Mouse (Mus musculus) cerebellum, adult 2 months (tissue): Measurements from ENCODE around the gene Gm3696. TPM values are rescaled to one million over a fixed set of nuclear protein-coding genes. Genes with fewer than 3 reads are reported as not detected.
"Not testable (repeated sequence)": the region's sequence is repeated elsewhere in the genome, so short reads cannot be mapped to it uniquely, and the experiment has no call there.

Experiments used
- DNase-seq, 2 experiments: peaks; one replicate each; pipeline ENCODE4 v3.0.0; 2021
- H3K27ac ChIP-seq: fragments of 200-500 bp; 2 replicates; pipeline ENCODE4 v1.5.1; 2012; ENCODE audit warnings: low read length, control low read depth, inconsistent platforms; ENCODE audit not compliant: insufficient read depth
- H3K27me3 ChIP-seq: fragments of 200-500 bp; 2 replicates; pipeline ENCODE4 v1.6.1; 2012; ENCODE audit warnings: inconsistent platforms, mild to moderate bottlenecking, low read length, moderate library complexity; ENCODE audit not compliant: control insufficient read depth, insufficient read depth
- H3K4me1 ChIP-seq: fragments of 200-500 bp; 2 replicates; pipeline ENCODE4 v1.6.1; 2011; ENCODE audit warnings: low read length; ENCODE audit not compliant: control insufficient read depth, insufficient read depth
- H3K4me3 ChIP-seq: fragments of 200-500 bp; replicated peaks from 2 replicates; pipeline ENCODE3; 2011; ENCODE audit warnings: mild to moderate bottlenecking, low read depth, low read length, control low read depth; ENCODE audit not compliant: insufficient read depth
- WGBS: fragments of 180-500 bp; shearing (Covaris S2); methylation state at CpG from one replicate; pipeline ENCODE4 v1.1.7; 2018; 5-methylcytosine and 5-hydroxymethylcytosine counted together
- polyA plus RNA-seq: library from polyadenylated mRNA; depleted of rRNA; stranded (reverse); fragments of >200 nt; gene quantifications from 2 replicates; pipeline ENCODE4 v1.2.3, GENCODE M21; 2012; rRNA removed

Gm3696 gene
- polyA plus RNA-seq, result 1.4 and 2.4 TPM in 2 replicates

GRCm38 (mm10) chr14:7100521-7100920, at the start of gene Gm3696:
Gm3696 (minus strand) TSS chr14:7100621.
- DNase-seq, H3K27ac ChIP-seq, H3K27me3 ChIP-seq, H3K4me1 ChIP-seq, H3K4me3 ChIP-seq: not testable (repeated sequence)
- 73% methylated on average over 1 of the region's 3 CpGs for WGBS

GRCm38 (mm10) chr14:7125312-7125711, 24.9 kb upstream of the Gm3696 start, which contains the start of gene Gm6676:
Gm6676 (minus strand) TSS chr14:7125412.
- not testable (repeated sequence) for H3K4me1 ChIP-seq

GRCm38 (mm10) chr14:7105124-7105802, 4.8 kb upstream of the Gm3696 start:
- not testable (repeated sequence) for H3K27me3 ChIP-seq, H3K4me1 ChIP-seq, H3K4me3 ChIP-seq, H3K27ac ChIP-seq
- peak; percentile 0 to 4 for DNase-seq
- 2% methylated on average over 7 of the region's 54 CpGs for WGBS

More at GRCm38 (mm10) chr14:7125312-7125711, 24.9 kb upstream of the Gm3696 start, which contains the start of gene Gm6676:
- not testable (repeated sequence) for DNase-seq, H3K27me3 ChIP-seq, H3K4me3 ChIP-seq, H3K27ac ChIP-seq
- no CpG with 5 or more reads among the region's 2 CpGs for WGBS

- H3K4me3 ChIP-seq, H3K4me1 ChIP-seq, H3K27me3 ChIP-seq, H3K27ac ChIP-seq, DNase-seq: not testable (repeated sequence)
- WGBS, result no CpG with 5 or more reads among the region's 2 CpGs
Measured at GRCm38 (mm10) chr14:7044870-7045269, 55.6 kb downstream of the Gm3696 start, which contains the start of gene Gm3685. Gm3685 (minus strand) TSS chr14:7044970.

Other genes starting within 250 kb of the Gm3696 start
- 2.2 and 3.0 TPM in 2 replicates for gene Gm3667, start 210.7 kb downstream of the Gm3696 start, polyA plus RNA-seq
- not detected in 2 replicates for gene Gm6356, start 126.8 kb downstream of the Gm3696 start, polyA plus RNA-seq
- gene Gm10406, start 73.2 kb downstream of the Gm3696 start, polyA plus RNA-seq, result 0.67 and 0.88 TPM in 2 replicates
- gene Gm3685, start 55.7 kb downstream of the Gm3696 start, polyA plus RNA-seq, result not detected in 2 replicates
- gene Gm6676, start 24.8 kb upstream of the Gm3696 start, polyA plus RNA-seq, result not detected in 2 replicates
- gene Gm3512, start 73.9 kb upstream of the Gm3696 start, polyA plus RNA-seq, result 1.7 TPM in 2 replicates
- gene Gm16434, start 93.9 kb upstream of the Gm3696 start, polyA plus RNA-seq, result not detected in 2 replicates
- gene Gm3727, start 164.1 kb upstream of the Gm3696 start, polyA plus RNA-seq, result not detected in 2 replicates
- 0.98 and 1.1 TPM in 2 replicates for gene Gm3739, start 214.4 kb upstream of the Gm3696 start, polyA plus RNA-seq
- not detected in 2 replicates for gene Gm5797, start 231.8 kb upstream of the Gm3696 start, polyA plus RNA-seq